Mouse (Mus musculus): ENCODE data around the gene Zfand6.

DNA sequence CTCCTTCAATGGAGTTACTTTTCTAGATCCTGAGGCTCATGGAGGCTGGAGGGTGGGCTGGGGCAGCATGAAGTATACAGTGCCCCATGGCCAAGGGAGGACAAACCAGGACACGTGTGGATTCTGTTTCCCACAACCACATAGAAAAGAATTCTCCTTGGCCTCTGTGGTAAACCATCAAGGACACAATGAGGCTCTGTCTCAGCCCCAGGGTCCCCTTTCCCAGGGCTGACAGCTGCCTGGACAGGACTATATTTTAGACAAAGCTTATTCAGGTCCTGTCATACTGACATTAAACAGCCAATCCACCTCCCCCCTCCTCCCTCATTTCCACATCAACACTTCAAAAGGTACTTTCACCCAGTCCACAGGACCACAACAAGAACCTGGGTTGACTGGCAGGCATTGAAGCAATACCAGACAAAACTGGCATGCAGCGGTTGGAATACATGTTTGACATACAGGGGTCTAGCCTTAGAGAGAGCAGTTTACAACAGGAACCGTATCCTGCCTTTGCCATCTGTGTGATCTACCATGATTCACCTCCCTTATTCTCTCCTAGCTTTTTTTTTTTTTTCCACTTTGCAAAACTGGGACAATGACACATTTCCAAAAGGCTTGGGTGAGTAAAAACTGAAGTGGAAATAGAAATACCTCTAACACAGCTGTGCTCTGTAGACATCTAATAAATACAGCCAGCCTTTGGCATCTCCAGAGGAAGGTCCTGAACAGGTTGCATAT, 103.2 kb downstream of the Zfand6 start:
- TF ChIP-seq CTCF (conservative IDR thresholded peaks at IDR 0.05; ENCODE audit: low read length) (no peak), NANOG (IDR thresholded peaks at IDR 0.05; ENCODE audit: borderline replicate concordance, low read length) (no peak)
